Mouse (Mus musculus): ENCODE results near the gene Olfr1197. TPM values are rescaled to one million over a fixed set of nuclear protein-coding genes. Genes with fewer than 3 reads are reported as not detected.

Olfr1197 gene
- not detected for total RNA-seq (2021)
- long read RNA-seq, experiment 1, result 0 reads
- long read RNA-seq, experiment 2, result 0 reads

GRCm38 (mm10) chr2:88732266-88732665 is at the start of gene Olfr1197:
Gene Olfr1197, minus strand, starts transcription at chr2:88732366.
- DNase-seq, result no peak

GRCm38 (mm10) chr2:88770388-88770787 is 38.2 kb upstream of the Olfr1197 start, which contains the start of gene Olfr1200:
Gene Olfr1200, minus strand, starts transcription at chr2:88770488.
- DNase-seq, result no peak

- no peak for DNase-seq
Observed at GRCm38 (mm10) chr2:88760369-88760768, 28.2 kb upstream of the Olfr1197 start, which contains the start of gene Olfr1199. Gene Olfr1199, minus strand, starts transcription at chr2:88760469.

GRCm38 (mm10) chr2:88751270-88751669 is 19.1 kb upstream of the Olfr1197 start, which contains the start of gene Olfr1198:
Gene Olfr1198, minus strand, starts transcription at chr2:88751370.
- DNase-seq, result no peak

GRCm38 (mm10) chr2:88743379-88743778 is 11.2 kb upstream of the Olfr1197 start:
- no peak for DNase-seq

- DNase-seq, result no peak
Observed at GRCm38 (mm10) chr2:88704497-88704896, 27.7 kb downstream of the Olfr1197 start, which contains the start of gene Olfr1196. Gene Olfr1196, minus strand, starts transcription at chr2:88704597.

- DNase-seq, result no peak
Observed at GRCm38 (mm10) chr2:88689087-88689486, 43.1 kb downstream of the Olfr1197 start, which contains the start of gene Olfr1195. Gene Olfr1195, minus strand, starts transcription at chr2:88689187.

Other genes with a start within 250 kb of the Olfr1197 start
- gene Olfr1184, start 248.8 kb downstream of the Olfr1197 start, total RNA-seq (2021), result not detected
- not detected for gene Olfr1185-ps1, start 239.0 kb downstream of the Olfr1197 start, total RNA-seq (2021)
- gene Olfr1186, start 213.8 kb downstream of the Olfr1197 start, total RNA-seq (2021), result not detected
- not detected for gene Olfr1188, start 175.4 kb downstream of the Olfr1197 start, total RNA-seq (2021)
- not detected for gene Olfr1189, start 145.9 kb downstream of the Olfr1197 start, total RNA-seq (2021)
- under 1 TPM in 1 of 2 experiments, not detected in 1; 0.03 TPM for gene Olfr1191-ps1, start 91.8 kb downstream of the Olfr1197 start, total RNA-seq (2021)
- gene Olfr1192-ps1, start 83.9 kb downstream of the Olfr1197 start, total RNA-seq (2021), result not detected
- not detected for gene Olfr1193, start 56.7 kb downstream of the Olfr1197 start, total RNA-seq (2021)
- gene Olfr1195, start 43.2 kb downstream of the Olfr1197 start, total RNA-seq (2021), result not detected
- gene Olfr1196, start 27.8 kb downstream of the Olfr1197 start, total RNA-seq (2021), result not detected
- not detected for gene Olfr1198, start 19.0 kb upstream of the Olfr1197 start, total RNA-seq (2021)
- not detected for gene Olfr1199, start 28.1 kb upstream of the Olfr1197 start, total RNA-seq (2021)
- gene Olfr1200, start 38.1 kb upstream of the Olfr1197 start, total RNA-seq (2021), result not detected
- gene Olfr1201, start 60.7 kb upstream of the Olfr1197 start, total RNA-seq (2021), result not detected
- not detected for gene Olfr1202, start 82.1 kb upstream of the Olfr1197 start, total RNA-seq (2021)
- not detected for gene Olfr1205, start 97.4 kb upstream of the Olfr1197 start, total RNA-seq (2021)
- gene Olfr1204, start 116.9 kb upstream of the Olfr1197 start, total RNA-seq (2021), result not detected
- gene Olfr1206, start 130.9 kb upstream of the Olfr1197 start, total RNA-seq (2021), result not detected
- not detected for gene Olfr1208, start 169.9 kb upstream of the Olfr1197 start, total RNA-seq (2021)
- not detected for gene Olfr1209, start 182.8 kb upstream of the Olfr1197 start, total RNA-seq (2021)
- gene Olfr1211, start 205.7 kb upstream of the Olfr1197 start, total RNA-seq (2021), result not detected
- gene Olfr1212, start 221.6 kb upstream of the Olfr1197 start, total RNA-seq (2021), result not detected
- not detected for gene Gm13762, start 247.9 kb upstream of the Olfr1197 start, total RNA-seq (2021)